Mouse (Mus musculus) neural tube, embryonic 14.5 days (tissue): Measurements from ENCODE around the gene Med8. TPM values are rescaled to one million over a fixed set of nuclear protein-coding genes. Genes with fewer than 3 reads are reported as not detected.

Experiments
- ATAC-seq: fragments of 200-750 bp; cut with Nextera tagmentation; 2 replicates; pipeline ENCODE4 v1.8.0; 2017; ENCODE audit warnings: low read depth, mild to moderate bottlenecking, moderate TSS enrichment, moderate library complexity
- H3K27ac ChIP-seq: fragments of 300-500 bp; sonication (generic); 2 replicates; pipeline ENCODE4 v1.5.1; 2014; ENCODE audit warnings: low read depth, mild to moderate bottlenecking, control low read depth, low read length, moderate library complexity, mixed read lengths
- H3K27me3 ChIP-seq: fragments of 300-500 bp; sonication (generic); 2 replicates; pipeline ENCODE4 v1.6.1; 2014; ENCODE audit warnings: low read length; ENCODE audit not compliant: control insufficient read depth, insufficient read depth
- H3K36me3 ChIP-seq: fragments of 300-500 bp; sonication (generic); 2 replicates; pipeline ENCODE4 v1.6.1; 2014; ENCODE audit warnings: low read length, mixed read lengths; ENCODE audit not compliant: control insufficient read depth, insufficient read depth
- H3K4me1 ChIP-seq: fragments of 300-500 bp; sonication (generic); 2 replicates; pipeline ENCODE4 v1.6.1; 2014; ENCODE audit warnings: low read length; ENCODE audit not compliant: control insufficient read depth, insufficient read depth
- H3K4me2 ChIP-seq: fragments of 300-500 bp; sonication (generic); 2 replicates; pipeline ENCODE4 v1.6.1; 2014; ENCODE audit warnings: mild to moderate bottlenecking, low read depth, low read length, control low read depth
- H3K4me3 ChIP-seq: fragments of 300-500 bp; sonication (generic); 2 replicates; pipeline ENCODE4 v1.5.1; 2014; ENCODE audit warnings: low read depth, low read length, control low read depth, mixed read lengths
- H3K9ac ChIP-seq: fragments of 300-500 bp; sonication (generic); replicated peaks from 2 replicates; pipeline ENCODE4 v1.6.1; 2014; ENCODE audit warnings: low read depth, mild to moderate bottlenecking, control low read depth, low read length, mixed read lengths
- H3K9me3 ChIP-seq: fragments of 300-500 bp; sonication (generic); 2 replicates; pipeline ENCODE4 v1.6.1; 2016; ENCODE audit warnings: low read length; ENCODE audit not compliant: control insufficient read depth
- WGBS: fragments of 180-500 bp; shearing (Covaris S2); extraction: QIAGEN DNeasy Blood & Tissue Kit; methylation state at CpG from one replicate; pipeline ENCODE4 v1.1.7; 2014; 5-methylcytosine and 5-hydroxymethylcytosine counted together
- polyA plus RNA-seq: library from polyadenylated mRNA; unstranded; fragments of >200 nt; fragmentation: Nextera tagmentation; extraction: Ambion mirVana; gene quantifications from 2 replicates; pipeline ENCODE4 v1.2.1, GENCODE M21; 2014

Gene Med8
- polyA plus RNA-seq, 1 experiment from 2014 or later: 100 TPM

GRCm38 (mm10) chr4:118371822-118372221 is 37.3 kb upstream of the Med8 start:
- Histone ChIP-seq H3K4me3 (no peak overlapping the region), H3K9me3 (no peaks in the 10 kb centered on the region), H3K36me3 (peaks cover 71% of the 10 kb centered on the region), H3K4me1 (no peaks in the 10 kb centered on the region), H3K4me2 (no peak overlapping the region), H3K27ac (no peak overlapping the region), H3K27me3 (no peaks in the 10 kb centered on the region), H3K9ac (no peak overlapping the region)
- WGBS: 94% methylated on average over 13 of the region's 13 CpGs
- ATAC-seq: no peak

GRCm38 (mm10) chr4:118375999-118376398 is 33.1 kb upstream of the Med8 start:
- no peak for ATAC-seq
- H3K9ac ChIP-seq: no peak overlapping the region
- no peak overlapping the region for H3K4me3 ChIP-seq
- no peak overlapping the region for H3K27ac ChIP-seq
- 96% methylated on average over 6 of the region's 6 CpGs for WGBS
- no peaks in the 10 kb centered on the region for H3K27me3 ChIP-seq
- H3K36me3 ChIP-seq: peaks cover 84% of the 10 kb centered on the region
- no peak overlapping the region for H3K4me2 ChIP-seq
- H3K9me3 ChIP-seq: no peaks in the 10 kb centered on the region
- no peaks in the 10 kb centered on the region for H3K4me1 ChIP-seq

- H3K9ac ChIP-seq: no peak overlapping the region
- no peaks in the 10 kb centered on the region for H3K27me3 ChIP-seq
- H3K27ac ChIP-seq: no peak overlapping the region
- no peak overlapping the region for H3K4me2 ChIP-seq
- H3K4me1 ChIP-seq: no peaks in the 10 kb centered on the region
- no peaks in the 10 kb centered on the region for H3K9me3 ChIP-seq
- no peak for ATAC-seq
- H3K4me3 ChIP-seq: no peak overlapping the region
- WGBS: 96% methylated on average over 7 of the region's 7 CpGs
- peaks cover 63% of the 10 kb centered on the region for H3K36me3 ChIP-seq
Observed at GRCm38 (mm10) chr4:118383271-118383670, 25.9 kb upstream of the Med8 start.

GRCm38 (mm10) chr4:118387316-118387715 is 21.8 kb upstream of the Med8 start:
- Histone ChIP-seq H3K36me3 (peaks cover 74% of the 10 kb centered on the region), H3K27ac (no peak overlapping the region), H3K9me3 (no peaks in the 10 kb centered on the region), H3K9ac (no peak overlapping the region), H3K4me2 (no peak overlapping the region), H3K4me1 (no peaks in the 10 kb centered on the region), H3K4me3 (no peak overlapping the region), H3K27me3 (no peaks in the 10 kb centered on the region)
- 96% methylated on average over 8 of the region's 8 CpGs for WGBS
- ATAC-seq: no peak

GRCm38 (mm10) chr4:118390146-118390545 is 19.0 kb upstream of the Med8 start:
- H3K27me3 ChIP-seq: no peaks in the 10 kb centered on the region
- no peak for ATAC-seq
- H3K36me3 ChIP-seq: peaks cover 86% of the 10 kb centered on the region
- no peaks in the 10 kb centered on the region for H3K4me1 ChIP-seq
- 96% methylated on average over 11 of the region's 11 CpGs for WGBS
- H3K4me2 ChIP-seq: no peak overlapping the region
- H3K9ac ChIP-seq: no peak overlapping the region
- H3K9me3 ChIP-seq: no peaks in the 10 kb centered on the region
- H3K4me3 ChIP-seq: no peak overlapping the region
- no peak overlapping the region for H3K27ac ChIP-seq

- no peaks in the 10 kb centered on the region for H3K4me1 ChIP-seq
- no peak overlapping the region for H3K27ac ChIP-seq
- H3K9me3 ChIP-seq: no peaks in the 10 kb centered on the region
- 93% methylated on average over 6 of the region's 6 CpGs for WGBS
- no peaks in the 10 kb centered on the region for H3K27me3 ChIP-seq
- peaks cover 85% of the 10 kb centered on the region for H3K36me3 ChIP-seq
- no peak overlapping the region for H3K4me2 ChIP-seq
- ATAC-seq: no peak
- H3K9ac ChIP-seq: no peak overlapping the region
- no peak overlapping the region for H3K4me3 ChIP-seq
Observed at GRCm38 (mm10) chr4:118394505-118394904, 14.6 kb upstream of the Med8 start.

- Histone ChIP-seq H3K36me3 (peaks cover 85% of the 10 kb centered on the region), H3K9ac (no peak overlapping the region), H3K9me3 (no peaks in the 10 kb centered on the region), H3K27me3 (no peaks in the 10 kb centered on the region), H3K4me3 (no peak overlapping the region), H3K4me1 (no peaks in the 10 kb centered on the region), H3K27ac (no peak overlapping the region), H3K4me2 (no peak overlapping the region)
- 86% methylated on average over 4 of the region's 4 CpGs for WGBS
- ATAC-seq: no peak
Observed at GRCm38 (mm10) chr4:118395289-118395688, 13.8 kb upstream of the Med8 start.

- peaks cover 85% of the 10 kb centered on the region for H3K36me3 ChIP-seq
- no peak overlapping the region for H3K9ac ChIP-seq
- H3K4me3 ChIP-seq: no peak overlapping the region
- 83% methylated on average over 3 of the region's 3 CpGs for WGBS
- no peaks in the 10 kb centered on the region for H3K4me1 ChIP-seq
- ATAC-seq: no peak
- no peaks in the 10 kb centered on the region for H3K27me3 ChIP-seq
- no peak overlapping the region for H3K4me2 ChIP-seq
- no peak overlapping the region for H3K27ac ChIP-seq
- no peaks in the 10 kb centered on the region for H3K9me3 ChIP-seq
Observed at GRCm38 (mm10) chr4:118396433-118396832, 12.7 kb upstream of the Med8 start.

- Histone ChIP-seq H3K4me1 (no peaks in the 10 kb centered on the region), H3K4me3 (no peak overlapping the region), H3K36me3 (peaks cover 78% of the 10 kb centered on the region), H3K27me3 (no peaks in the 10 kb centered on the region), H3K4me2 (no peak overlapping the region), H3K9me3 (no peaks in the 10 kb centered on the region), H3K27ac (no peak overlapping the region), H3K9ac (no peak overlapping the region)
- WGBS: 97% methylated on average over 6 of the region's 6 CpGs
- no peak for ATAC-seq
Observed at GRCm38 (mm10) chr4:118398400-118398799, 10.7 kb upstream of the Med8 start.

GRCm38 (mm10) chr4:118401421-118401820 is 7.7 kb upstream of the Med8 start:
- Histone ChIP-seq H3K27me3 (no peaks in the 10 kb centered on the region), H3K4me3 (no peak overlapping the region), H3K9me3 (no peaks in the 10 kb centered on the region), H3K27ac (no peak overlapping the region), H3K9ac (no peak overlapping the region), H3K36me3 (peaks cover 57% of the 10 kb centered on the region), H3K4me1 (no peaks in the 10 kb centered on the region), H3K4me2 (no peak overlapping the region)
- no peak for ATAC-seq
- 95% methylated on average over 3 of the region's 3 CpGs for WGBS
